9 mouse cellular contexts compared by ENCODE assay signal in genomic region chr14:44981490-44981889, GRCm38 (mm10). TPM values are rescaled to one million over a fixed set of nuclear protein-coding genes. Genes with fewer than 3 reads are reported as not detected.
A peak's percentile ranks its signal among the peaks of the same experiment; 100 is the strongest.
DNase-seq lines count a peak whose midpoint lies in the region; ATAC-seq and TF ChIP-seq lines count a peak whose summit lies in the region.
"Had no signal": no experiment of that assay in that cellular context is flagged by ENCODE, and none has a peak within 500 bp of the region (broad histone marks: within the 10 kb centered on the region; RNA-seq: fewer than 3 reads in every experiment).

No protein-coding gene starts in this region.

- no peak overlapping the region for H3K27ac ChIP-seq in forebrain, embryonic 14.5 days (ENCODE audit: low read depth, low read length)
- no peak overlapping the region for H3K27ac ChIP-seq in forebrain, embryonic 15.5 days (replicated peaks)
- H3K27ac ChIP-seq in lung, embryonic 14.5 days (ENCODE audit: low read depth) = no peak overlapping the region

- no peaks in the 10 kb centered on the region for H3K9me3 ChIP-seq in forebrain, embryonic 14.5 days (replicated peaks; ENCODE audit: control insufficient read depth, low read length)
- H3K9me3 ChIP-seq in forebrain, embryonic 15.5 days = no peaks in the 10 kb centered on the region
- H3K9me3 ChIP-seq in lung, embryonic 14.5 days (ENCODE audit: low read depth, low read length) = no peaks in the 10 kb centered on the region

- H3K4me2 ChIP-seq in forebrain, embryonic 14.5 days (ENCODE audit: low read length) = no peak overlapping the region
- no peak overlapping the region for H3K4me2 ChIP-seq in forebrain, embryonic 15.5 days (replicated peaks)
- H3K4me2 ChIP-seq in lung, embryonic 14.5 days = no peak overlapping the region

- H3K4me3 ChIP-seq in forebrain, embryonic 14.5 days (ENCODE audit: low read depth, low read length) = no peak overlapping the region
- no peak overlapping the region for H3K4me3 ChIP-seq in forebrain, embryonic 15.5 days
- no peak overlapping the region for H3K4me3 ChIP-seq in lung, embryonic 14.5 days (ENCODE audit: low read depth, low read length)
- no peak overlapping the region for H3K4me3 ChIP-seq in lung, adult 2 months (replicated peaks; ENCODE audit: extremely low read depth, low read depth, low read length)
- H3K4me3 ChIP-seq: myocyte had no signal

- TF ChIP-seq CTCF in lung, embryonic 14.5 days (IDR thresholded peaks at IDR 0.05; ENCODE audit: low read depth) = peak; percentile 58; the same call in 1 of the 2 replicates
- no peak for TF ChIP-seq CTCF in lung, adult 2 months (IDR thresholded peaks at IDR 0.05; ENCODE audit: insufficient read depth, low read length)

- H3K9ac ChIP-seq in forebrain, embryonic 14.5 days (ENCODE audit: low read length) = no peak overlapping the region
- H3K9ac ChIP-seq in forebrain, embryonic 15.5 days (replicated peaks) = no peak overlapping the region
- no peak overlapping the region for H3K9ac ChIP-seq in lung, embryonic 14.5 days

- ATAC-seq in forebrain, embryonic 14.5 days = no peak
- no peak for ATAC-seq in forebrain, embryonic 15.5 days (replicated peaks)
- ATAC-seq in lung, embryonic 14.5 days (ENCODE audit: insufficient read depth) = peak; percentile 56; the same call in 1 of the 2 replicates

- H3K27me3 ChIP-seq in forebrain, embryonic 14.5 days (replicated peaks; ENCODE audit: control insufficient read depth, insufficient read depth, low read length) = no peaks in the 10 kb centered on the region
- H3K27me3 ChIP-seq in forebrain, embryonic 15.5 days = no peaks in the 10 kb centered on the region
- no peaks in the 10 kb centered on the region for H3K27me3 ChIP-seq in lung, embryonic 14.5 days (ENCODE audit: insufficient read depth, low read length)

- TF ChIP-seq POLR2A in lung, adult 2 months (IDR thresholded peaks at IDR 0.05; ENCODE audit: borderline replicate concordance, extremely low read depth, low read depth, low read length) = no peak

- H3K4me1 ChIP-seq in forebrain, embryonic 14.5 days (ENCODE audit: control insufficient read depth, insufficient read depth, low read length) = no peaks in the 10 kb centered on the region
- no peaks in the 10 kb centered on the region for H3K4me1 ChIP-seq in forebrain, embryonic 15.5 days
- H3K4me1 ChIP-seq in lung, embryonic 14.5 days (ENCODE audit: insufficient read depth) = no peaks in the 10 kb centered on the region
- H3K4me1 ChIP-seq in lung, adult 2 months (ENCODE audit: control insufficient read depth, insufficient read depth, low read length) = no peaks in the 10 kb centered on the region

- H3K36me3 ChIP-seq in forebrain, embryonic 14.5 days (ENCODE audit: control insufficient read depth, insufficient read depth, low read length) = no peaks in the 10 kb centered on the region
- no peaks in the 10 kb centered on the region for H3K36me3 ChIP-seq in forebrain, embryonic 15.5 days
- no peaks in the 10 kb centered on the region for H3K36me3 ChIP-seq in lung, embryonic 14.5 days (ENCODE audit: insufficient read depth)

- DNase-seq in forebrain, embryonic 14.5 days (ENCODE audit: low spot score) = peak; percentile 64
- DNase-seq in lung, embryonic 14.5 days = peak; percentile 91
- no peak for DNase-seq in lung, adult 2 months
- peak; percentile 60 for DNase-seq in R1 (ENCODE audit: low read depth, low spot score)
- peak; percentile 77 for DNase-seq in induced T-regulatory cell, adult 2 months (ENCODE audit: low read depth)
- DNase-seq in mesoderm, embryonic 11.5 days (ENCODE audit: low read depth, low spot score) = peak; percentile 50
- DNase-seq in T-cell, adult 2 months (ENCODE audit: low spot score) = no peak

- WGBS in forebrain, embryonic 14.5 days = 12% methylated on average over 4 of the region's 4 CpGs
- 16% methylated on average over 4 of the region's 4 CpGs for WGBS in forebrain, embryonic 15.5 days
- WGBS in lung, embryonic 14.5 days = 0% methylated on average over 4 of the region's 4 CpGs
- WGBS in lung, adult 2 months = 8% methylated on average over 4 of the region's 4 CpGs

RNA-seq across cellular contexts. Expression of gene Ptger2, which starts 6.5 kb away (rescaled TPM):
- 0.22 and 0.27 TPM in 2 replicates for polyA plus RNA-seq in forebrain, embryonic 14.5 days (2014; fragmentation: Nextera tagmentation; extraction: Ambion mirVana)
- 0.20 and 0.34 TPM in 2 replicates for polyA plus RNA-seq in forebrain, embryonic 15.5 days (2015; fragmentation: Nextera tagmentation; extraction: Ambion mirVana)
- polyA plus RNA-seq in lung, embryonic 14.5 days (2014; fragmentation: Nextera tagmentation; extraction: Ambion mirVana) = 2.8 TPM in 2 replicates
- polyA plus RNA-seq in lung, adult 2 months (2012; rRNA removed) = 6.8 and 7.1 TPM in 2 replicates

Comparison
In these comparisons a context has a peak if more than half of its experiments do, and no peak if none do; other contexts are left out.
1. DNase-seq: peak in forebrain, embryonic 14.5 days (single experiment), lung, embryonic 14.5 days (single experiment), R1 (single experiment), induced T-regulatory cell, adult 2 months (single experiment) and mesoderm, embryonic 11.5 days (single experiment); none in lung, adult 2 months (single experiment) and T-cell, adult 2 months (single experiment).